Mouse (Mus musculus) adrenal gland, postnatal 10 days (tissue): ENCODE measurements around the gene Fam124b. TPM values are rescaled to one million over a fixed set of nuclear protein-coding genes. Genes with fewer than 3 reads are reported as not detected.

Experiments
- DNase-seq: peaks from one replicate; pipeline ENCODE4 v3.0.0; 2021; ENCODE audit warnings: mixed read lengths
- long read RNA-seq, 2 experiments: library from polyadenylated mRNA; stranded (forward); transcript quantifications; one replicate each; pipeline ENCODE4 v2.0.0; 2021
- total RNA-seq, 2 experiments: library from RNA; stranded (reverse); gene quantifications; 2 replicates each; pipeline ENCODE4 v1.2.3; 2021

The Fam124b gene
- 1 to 10 TPM; 1.7 to 3.5 TPM for total RNA-seq
- long read RNA-seq, experiment 1: 0 reads
- long read RNA-seq, experiment 2: 0 reads

GRCm38 (mm10) chr1:80218268-80218667 lies at the start of gene Fam124b:
Gene Fam124b, minus strand, starts transcription at chr1:80218473.
- peak; percentile 29 for DNase-seq

- DNase-seq: no peak
Observed at GRCm38 (mm10) chr1:80260443-80260842, 42.2 kb upstream of the Fam124b start.

GRCm38 (mm10) chr1:80258632-80259031 lies 40.4 kb upstream of the Fam124b start:
- DNase-seq: no peak

- DNase-seq: no peak
Observed at GRCm38 (mm10) chr1:80253309-80253708, 35.0 kb upstream of the Fam124b start.

- no peak for DNase-seq
Observed at GRCm38 (mm10) chr1:80250247-80250646, 32.0 kb upstream of the Fam124b start.

GRCm38 (mm10) chr1:80247131-80247530 lies 28.9 kb upstream of the Fam124b start:
- no peak for DNase-seq

GRCm38 (mm10) chr1:80244123-80244522 lies 25.9 kb upstream of the Fam124b start:
- DNase-seq: no peak

- no peak for DNase-seq
Observed at GRCm38 (mm10) chr1:80241579-80241978, 23.3 kb upstream of the Fam124b start.

GRCm38 (mm10) chr1:80240017-80240660 lies 21.9 kb upstream of the Fam124b start:
- DNase-seq: no peak

- no peak for DNase-seq
Observed at GRCm38 (mm10) chr1:80239481-80239880, 21.2 kb upstream of the Fam124b start.

- no peak for DNase-seq
Observed at GRCm38 (mm10) chr1:80236951-80237702, 18.9 kb upstream of the Fam124b start.

- no peak for DNase-seq
Observed at GRCm38 (mm10) chr1:80236126-80236525, 17.9 kb upstream of the Fam124b start.

- no peak for DNase-seq
Observed at GRCm38 (mm10) chr1:80230612-80231011, 12.3 kb upstream of the Fam124b start.

- DNase-seq: peak; percentile 12
Observed at GRCm38 (mm10) chr1:80224839-80225412, 6.7 kb upstream of the Fam124b start.

- DNase-seq: no peak
Observed at GRCm38 (mm10) chr1:80221151-80221550, 2.9 kb upstream of the Fam124b start.

- peak; percentile 10 for DNase-seq
Observed at GRCm38 (mm10) chr1:80213826-80214225, 4.4 kb downstream of the Fam124b start.

GRCm38 (mm10) chr1:80213146-80213545 lies 5.1 kb downstream of the Fam124b start:
- DNase-seq: no peak

GRCm38 (mm10) chr1:80202314-80202713 lies 16.0 kb downstream of the Fam124b start:
- no peak for DNase-seq

- no peak for DNase-seq
Observed at GRCm38 (mm10) chr1:80192837-80193236, 25.4 kb downstream of the Fam124b start.

GRCm38 (mm10) chr1:80181414-80181805 lies 36.9 kb downstream of the Fam124b start:
- DNase-seq: no peak

GRCm38 (mm10) chr1:80180767-80181413 lies 37.4 kb downstream of the Fam124b start:
- peak; percentile 68 for DNase-seq

GRCm38 (mm10) chr1:80180128-80180527 lies 38.1 kb downstream of the Fam124b start:
- DNase-seq: peak; percentile 15
